Mouse (Mus musculus) forebrain, embryonic 13.5 days (tissue): ENCODE measurements around the gene Mapkapk5. TPM values are rescaled to one million over a fixed set of nuclear protein-coding genes. Genes with fewer than 3 reads are reported as not detected.

Experiments
- polyA plus RNA-seq: library from polyadenylated mRNA; unstranded; fragments of >200 nt; fragmentation: Nextera tagmentation; extraction: Ambion mirVana; gene quantifications from 2 replicates; pipeline ENCODE4 v1.2.1, GENCODE M21; 2015

Mapkapk5 gene
- polyA plus RNA-seq, 1 experiment from 2014 or later: 53.0 TPM

Other genes starting within 250 kb of the Mapkapk5 start
- 111 and 117 TPM in 2 replicates for gene Trafd1, start 160.3 kb downstream of the Mapkapk5 start, polyA plus RNA-seq
- gene Naa25, start 148.0 kb downstream of the Mapkapk5 start, polyA plus RNA-seq: 46.7 and 52.2 TPM in 2 replicates
- 1.8 TPM in 2 replicates for gene Tmem116, start 94.0 kb downstream of the Mapkapk5 start, polyA plus RNA-seq
- gene Erp29, start 93.4 kb downstream of the Mapkapk5 start, polyA plus RNA-seq: 130 and 137 TPM in 2 replicates
- gene Adam1b, start 42.5 kb downstream of the Mapkapk5 start, polyA plus RNA-seq: not detected in 2 replicates
- gene Adam1a, start 423 bp downstream of the Mapkapk5 start, polyA plus RNA-seq: 3.1 and 3.8 TPM in 2 replicates
- gene Gm42878, start 423 bp downstream of the Mapkapk5 start, polyA plus RNA-seq: not detected in 2 replicates
- 80.8 and 98.1 TPM in 2 replicates for gene Aldh2, start 47.9 kb upstream of the Mapkapk5 start, polyA plus RNA-seq
- 1.0 TPM in 2 replicates for gene Acad12, start 73.0 kb upstream of the Mapkapk5 start, polyA plus RNA-seq
- gene Acad10, start 114.6 kb upstream of the Mapkapk5 start, polyA plus RNA-seq: 0.87 and 1.8 TPM in 2 replicates
- 40.9 and 42.7 TPM in 2 replicates for gene Brap, start 114.7 kb upstream of the Mapkapk5 start, polyA plus RNA-seq
- 57.2 and 60.8 TPM in 2 replicates for gene Atxn2, start 165.4 kb upstream of the Mapkapk5 start, polyA plus RNA-seq